Mouse (Mus musculus) limb, embryonic 15.5 days (tissue): ENCODE data around the gene Vmn1r58. TPM values are rescaled to one million over a fixed set of nuclear protein-coding genes. Genes with fewer than 3 reads are reported as not detected.
"Not testable (repeated sequence)": the region's sequence is repeated elsewhere in the genome, so short reads cannot be mapped to it uniquely, and the experiment has no call there.

Experiments
- ATAC-seq: fragments of 200-750 bp; cut with Nextera tagmentation; 2 replicates; pipeline ENCODE4 v1.8.0; 2017; ENCODE audit warnings: low read depth, moderate TSS enrichment; ENCODE audit not compliant: insufficient number of reproducible peaks, low FRiP score, low TSS enrichment
- H3K27ac ChIP-seq: fragments of 300-500 bp; sonication (generic); 2 replicates; pipeline ENCODE4 v1.5.1; 2015; ENCODE audit warnings: moderate library complexity, mild to moderate bottlenecking, inconsistent platforms
- H3K27me3 ChIP-seq: fragments of 300-500 bp; sonication (generic); 2 replicates; pipeline ENCODE4 v1.6.1; 2015; ENCODE audit warnings: inconsistent platforms
- H3K36me3 ChIP-seq: fragments of 300-500 bp; sonication (generic); 2 replicates; pipeline ENCODE4 v1.6.1; 2015; ENCODE audit warnings: inconsistent platforms
- H3K4me1 ChIP-seq: fragments of 300-500 bp; sonication (generic); 2 replicates; pipeline ENCODE4 v1.6.1; 2015; ENCODE audit warnings: inconsistent platforms
- H3K4me2 ChIP-seq: fragments of 300-500 bp; sonication (generic); 2 replicates; pipeline ENCODE4 v1.6.1; 2015; ENCODE audit warnings: mild to moderate bottlenecking, inconsistent platforms
- H3K4me3 ChIP-seq: fragments of 300-500 bp; sonication (generic); 2 replicates; pipeline ENCODE4 v1.5.1; 2015; ENCODE audit warnings: mild to moderate bottlenecking, inconsistent platforms
- H3K9ac ChIP-seq: fragments of 300-500 bp; sonication (generic); 2 replicates; pipeline ENCODE4 v1.6.1; 2015; ENCODE audit warnings: inconsistent platforms
- H3K9me3 ChIP-seq: fragments of 300-500 bp; sonication (generic); 2 replicates; pipeline ENCODE4 v1.6.1; 2016; ENCODE audit warnings: inconsistent platforms
- WGBS: fragments of 180-500 bp; shearing (Covaris S2); methylation state at CpG from one replicate; pipeline ENCODE4 v1.1.7; 2015; 5-methylcytosine and 5-hydroxymethylcytosine counted together
- polyA plus RNA-seq: library from polyadenylated mRNA; unstranded; fragments of >200 nt; fragmentation: Nextera tagmentation; extraction: Ambion mirVana; gene quantifications from 2 replicates; pipeline ENCODE4 v1.2.1, GENCODE M21; 2015

Vmn1r58 gene
- not detected in 2 replicates for polyA plus RNA-seq

- not testable (repeated sequence) for H3K36me3 ChIP-seq, H3K4me3 ChIP-seq, H3K27ac ChIP-seq, ATAC-seq, H3K9ac ChIP-seq, H3K9me3 ChIP-seq, H3K4me2 ChIP-seq, H3K27me3 ChIP-seq, H3K4me1 ChIP-seq
These were observed at the start of gene Vmn1r58 for GRCm38 (mm10) chr7:5413296-5413695. Gene Vmn1r58, minus strand, starts transcription at chr7:5413396.

DNA sequence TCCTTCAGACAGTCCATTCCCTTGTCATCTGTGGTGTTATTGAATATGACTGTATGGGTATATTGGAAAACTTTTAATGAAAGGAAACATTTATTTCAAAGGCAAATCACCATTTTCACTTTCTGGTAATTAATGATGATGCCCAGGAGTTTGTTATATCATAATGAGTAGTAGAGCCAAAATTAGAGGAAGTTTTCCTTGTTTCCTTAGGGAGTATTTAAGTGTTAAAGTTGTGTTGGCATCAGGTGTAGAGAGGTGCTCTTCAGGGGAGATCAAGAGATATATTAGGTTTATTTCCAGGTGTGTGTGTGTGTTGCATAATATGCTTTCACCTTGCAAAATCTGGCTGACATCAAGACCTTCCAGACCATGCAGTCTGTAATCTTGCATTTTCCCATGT, 43.5 kb upstream of the Vmn1r58 start, which contains the start of gene Vmn1r59:
Gene Vmn1r59 (minus strand): TSS at position 101 of the 400 bp plus-strand sequence.
- Histone ChIP-seq H3K4me2 (no peak within 1 kb of the TSS), H3K27me3 (no peaks in the 10 kb centered on the region), H3K4me3 (no peak within 1 kb of the TSS), H3K27ac (no peak within 1 kb of the TSS), H3K9ac (no peak within 1 kb of the TSS), H3K9me3 (0 out of 2 replicates have a peak, but pooled peaks cover 6% of the 10 kb centered on the region), H3K4me1 (no peaks in the 10 kb centered on the region), H3K36me3 (no peaks in the 10 kb centered on the region)
- no peak for ATAC-seq

DNA sequence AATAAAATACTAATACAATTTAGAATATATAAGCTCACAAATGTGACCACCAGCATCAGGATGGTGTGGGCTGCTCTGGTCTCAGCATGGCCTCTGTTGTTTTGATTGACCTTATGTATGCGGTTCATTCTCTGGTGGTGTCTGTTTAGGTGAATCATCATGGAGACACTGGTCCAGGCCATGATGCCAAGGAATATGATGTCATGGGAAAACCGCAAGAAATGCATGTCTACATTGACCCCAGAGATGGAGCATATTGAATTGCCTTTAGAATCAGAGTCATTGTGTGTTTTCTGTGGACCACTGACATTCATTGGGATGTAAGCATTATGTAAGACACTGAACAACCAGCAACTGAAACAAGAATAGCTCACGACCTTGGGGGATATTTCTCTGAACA, 40.8 kb upstream of the Vmn1r58 start:
- 63% methylated on average over 3 of the region's 3 CpGs for WGBS
- not testable (repeated sequence) for H3K9me3 ChIP-seq, H3K36me3 ChIP-seq, H3K27me3 ChIP-seq, ATAC-seq, H3K4me3 ChIP-seq, H3K4me1 ChIP-seq, H3K4me2 ChIP-seq, H3K9ac ChIP-seq, H3K27ac ChIP-seq

DNA sequence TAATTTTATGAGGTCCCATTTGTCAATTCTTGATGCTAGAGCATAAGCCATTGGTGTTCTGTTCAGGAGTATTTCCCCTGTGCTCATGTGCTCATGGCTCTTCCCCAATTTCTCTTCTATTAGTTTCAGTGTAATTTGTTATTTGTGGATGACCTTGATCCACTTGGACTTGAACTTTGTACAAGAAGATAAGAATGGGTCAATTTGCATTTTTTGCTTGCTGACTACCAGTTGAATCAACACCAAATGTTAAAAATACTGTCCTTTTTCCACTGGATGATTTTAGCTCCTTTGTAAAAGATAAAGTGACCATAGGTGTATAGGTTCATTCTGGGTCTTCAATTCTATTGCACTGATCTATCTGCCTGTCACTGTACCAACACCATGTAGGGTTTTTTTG, 35.4 kb upstream of the Vmn1r58 start:
- Histone ChIP-seq H3K9me3 (no peaks in the 10 kb centered on the region), H3K4me2 (no peak overlapping the region), H3K27ac (no peak overlapping the region), H3K36me3 (no peaks in the 10 kb centered on the region), H3K9ac (no peak overlapping the region), H3K4me1 (no peaks in the 10 kb centered on the region), H3K4me3 (no peak overlapping the region), H3K27me3 (no peaks in the 10 kb centered on the region)
- ATAC-seq = no peak

- Histone ChIP-seq H3K4me3 (no peak overlapping the region), H3K9me3 (peaks cover 6% of the 10 kb centered on the region; the same call in 1 of the 2 replicates), H3K4me1 (no peaks in the 10 kb centered on the region), H3K4me2 (no peak overlapping the region), H3K27me3 (no peaks in the 10 kb centered on the region), H3K9ac (no peak overlapping the region), H3K36me3 (no peaks in the 10 kb centered on the region), H3K27ac (no peak overlapping the region)
- 42% methylated on average over 2 of the region's 2 CpGs for WGBS
- ATAC-seq = no peak
These were observed 7.0 kb downstream of the Vmn1r58 start for GRCm38 (mm10) chr7:5406201-5406600.

DNA sequence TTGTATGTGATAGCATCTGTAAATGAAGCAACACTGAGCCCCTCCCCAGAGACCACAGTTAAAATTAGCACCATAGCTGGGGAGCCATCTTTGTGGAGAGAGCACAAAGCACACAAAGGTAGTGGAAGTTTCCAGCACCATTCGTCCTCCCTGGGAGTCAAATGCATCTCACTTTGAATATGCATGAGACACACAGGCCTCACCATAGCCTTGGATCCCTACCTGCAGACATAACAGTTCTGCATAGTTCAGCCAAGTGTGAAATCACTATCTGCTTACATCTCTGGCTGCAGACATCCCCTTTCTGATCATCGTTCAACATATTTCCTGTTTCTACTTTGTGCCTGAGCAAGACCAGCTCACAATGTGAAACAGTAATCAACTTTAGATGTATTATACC, 46.5 kb downstream of the Vmn1r58 start:
- no peaks in the 10 kb centered on the region for H3K36me3 ChIP-seq
- H3K4me1 ChIP-seq = no peaks in the 10 kb centered on the region
- 0 out of 2 replicates have a peak, but pooled peaks cover 3% of the 10 kb centered on the region for H3K9me3 ChIP-seq
- 75% methylated on average over 2 of the region's 2 CpGs for WGBS
- H3K4me2 ChIP-seq = no peak overlapping the region
- no peak overlapping the region for H3K4me3 ChIP-seq
- H3K27ac ChIP-seq = no peak overlapping the region
- ATAC-seq = no peak
- no peaks in the 10 kb centered on the region for H3K27me3 ChIP-seq
- no peak overlapping the region for H3K9ac ChIP-seq

DNA sequence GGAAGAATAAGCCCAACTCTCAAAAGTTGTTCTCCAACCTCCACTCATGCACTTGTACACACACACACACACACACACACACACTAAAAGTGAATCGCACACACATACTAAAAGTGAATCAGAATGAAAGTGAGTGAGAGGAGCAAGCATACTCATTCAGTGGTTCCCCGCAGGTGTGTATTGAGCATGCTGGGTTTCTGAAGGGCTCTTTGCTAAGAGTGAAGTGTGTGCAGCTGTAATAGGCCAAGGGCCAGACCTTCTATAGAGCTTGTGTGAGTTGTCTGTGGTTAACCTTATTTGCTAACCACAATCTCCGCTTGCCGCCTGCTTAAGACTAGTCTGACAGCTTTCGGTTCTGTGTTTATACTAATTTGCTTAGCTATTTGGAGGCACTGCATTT, 49.6 kb downstream of the Vmn1r58 start:
- no peak for ATAC-seq
- no peak overlapping the region for H3K9ac ChIP-seq

More for the DNA sequence above, 49.6 kb downstream of the Vmn1r58 start:
- 93% methylated on average over 5 of the region's 5 CpGs for WGBS
- H3K4me1 ChIP-seq = no peaks in the 10 kb centered on the region
- H3K4me3 ChIP-seq = no peak overlapping the region
- no peak overlapping the region for H3K27ac ChIP-seq
- peaks cover 6% of the 10 kb centered on the region; the same call in 1 of the 2 replicates for H3K9me3 ChIP-seq
- H3K27me3 ChIP-seq = no peaks in the 10 kb centered on the region
- H3K4me2 ChIP-seq = no peak overlapping the region
- no peaks in the 10 kb centered on the region for H3K36me3 ChIP-seq

Other genes with a start within 250 kb of the Vmn1r58 start
- gene Vmn1r56, start 216.6 kb downstream of the Vmn1r58 start, polyA plus RNA-seq = not detected in 2 replicates
- gene Vmn1r57, start 194.9 kb downstream of the Vmn1r58 start, polyA plus RNA-seq = not detected in 2 replicates
- not detected in 2 replicates for gene Gm5065, start 62.9 kb downstream of the Vmn1r58 start, polyA plus RNA-seq
- gene Nlrp2, start 62.4 kb downstream of the Vmn1r58 start, polyA plus RNA-seq = not detected in 2 replicates
- not detected in 2 replicates for gene Vmn1r59, start 43.4 kb upstream of the Vmn1r58 start, polyA plus RNA-seq
- not detected in 2 replicates for gene Vmn2r28, start 80.6 kb upstream of the Vmn1r58 start, polyA plus RNA-seq
- gene Vmn1r60, start 133.9 kb upstream of the Vmn1r58 start, polyA plus RNA-seq = not detected in 2 replicates
- gene Vmn1r61, start 199.9 kb upstream of the Vmn1r58 start, polyA plus RNA-seq = not detected in 2 replicates